Mouse (Mus musculus) small intestine, adult 2 months (tissue): ENCODE results near the gene Gm10972.

Experiments used
- CTCF ChIP-seq: fragments of 200-500 bp; IDR thresholded peaks from 2 replicates; pipeline ENCODE4 v1.5.1; 2012; ENCODE audit warnings: low read depth, mild to moderate bottlenecking, control low read depth, inconsistent platforms, low read length, moderate library complexity, mixed read lengths; ENCODE audit not compliant: insufficient replicate concordance, insufficient read length; ENCODE audit errors: extremely low read depth
- POLR2A ChIP-seq: fragments of 200-500 bp; IDR thresholded peaks from 2 replicates; pipeline ENCODE4 v1.6.1; 2012; ENCODE audit warnings: low read depth, mild to moderate bottlenecking, control low read depth, inconsistent platforms, low read length, moderate library complexity

DNA sequence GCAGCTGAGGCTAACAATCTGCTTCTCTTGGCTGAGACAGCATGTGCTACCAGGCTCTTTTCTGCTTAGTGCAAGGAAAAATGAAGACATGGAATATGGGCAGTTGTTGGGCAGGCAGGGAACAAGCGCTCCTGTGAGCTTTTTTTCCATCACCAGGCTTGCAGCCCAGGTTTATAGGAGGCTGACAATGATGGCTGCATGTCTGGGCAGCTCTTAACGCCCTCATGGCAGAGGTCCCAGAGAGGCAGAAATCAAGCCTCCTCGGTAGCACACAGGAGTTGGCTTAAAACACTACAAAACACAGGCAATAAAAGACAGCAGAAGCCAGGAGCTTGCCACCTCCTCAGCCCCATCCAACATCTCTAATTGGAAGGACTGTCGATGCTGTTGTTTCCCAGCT, 31.6 kb upstream of the Gm10972 start:
- TF ChIP-seq CTCF, result no peak
- TF ChIP-seq POLR2A, result no peak
